Mouse (Mus musculus): ENCODE measurements around the gene Acsl6.
A peak's percentile ranks its signal among the peaks of the same experiment; 100 is the strongest.

The Acsl6 gene

GRCm38 (mm10) chr11:54307139-54307816, 3.7 kb downstream of the Acsl6 start:
- DNase-seq (ENCODE audit: low spot score): peak; percentile 60

- DNase-seq (ENCODE audit: low spot score): no peak
These were observed 7.0 kb downstream of the Acsl6 start for GRCm38 (mm10) chr11:54310588-54310987.

GRCm38 (mm10) chr11:54312021-54312420, 8.4 kb downstream of the Acsl6 start:
- DNase-seq (ENCODE audit: low spot score): peak; percentile 17

- no peak for DNase-seq (ENCODE audit: low spot score)
These were observed 9.0 kb downstream of the Acsl6 start for GRCm38 (mm10) chr11:54312603-54313002.

GRCm38 (mm10) chr11:54313391-54314360, 10.1 kb downstream of the Acsl6 start:
- DNase-seq (ENCODE audit: low spot score): no peak

- no peak for DNase-seq (ENCODE audit: low spot score)
These were observed 11.1 kb downstream of the Acsl6 start for GRCm38 (mm10) chr11:54314740-54315139.

- no peak for DNase-seq (ENCODE audit: low spot score)
These were observed 11.7 kb downstream of the Acsl6 start for GRCm38 (mm10) chr11:54315336-54315735.

GRCm38 (mm10) chr11:54317361-54317760, 13.8 kb downstream of the Acsl6 start:
- no peak for DNase-seq (ENCODE audit: low spot score)

GRCm38 (mm10) chr11:54317795-54318194, 14.2 kb downstream of the Acsl6 start:
- no peak for DNase-seq (ENCODE audit: low spot score)

GRCm38 (mm10) chr11:54321802-54322532, 18.4 kb downstream of the Acsl6 start:
- no peak for DNase-seq (ENCODE audit: low spot score)

- DNase-seq (ENCODE audit: low spot score): no peak
These were observed 28.0 kb downstream of the Acsl6 start for GRCm38 (mm10) chr11:54331463-54332183.

- no peak for DNase-seq (ENCODE audit: low spot score)
These were observed 32.6 kb downstream of the Acsl6 start for GRCm38 (mm10) chr11:54336165-54336707.

- peak; percentile 33 for DNase-seq (ENCODE audit: low spot score)
These were observed 40.1 kb downstream of the Acsl6 start for GRCm38 (mm10) chr11:54343703-54344102.

- DNase-seq (ENCODE audit: low spot score): no peak
These were observed 48.1 kb downstream of the Acsl6 start for GRCm38 (mm10) chr11:54351704-54352103.

- no peak for DNase-seq (ENCODE audit: low spot score)
These were observed 49.6 kb downstream of the Acsl6 start for GRCm38 (mm10) chr11:54353121-54353576.

GRCm38 (mm10) chr11:54354595-54355563, 51.3 kb downstream of the Acsl6 start:
- DNase-seq (ENCODE audit: low spot score): peak; percentile 13

- DNase-seq (ENCODE audit: low spot score): no peak
These were observed 52.0 kb downstream of the Acsl6 start for GRCm38 (mm10) chr11:54355564-54355955.

- no peak for DNase-seq (ENCODE audit: low spot score)
These were observed 53.1 kb downstream of the Acsl6 start for GRCm38 (mm10) chr11:54356676-54357075.

- no peak for DNase-seq (ENCODE audit: low spot score)
These were observed 69.0 kb downstream of the Acsl6 start for GRCm38 (mm10) chr11:54372553-54372952.

GRCm38 (mm10) chr11:54390386-54390785, 86.8 kb downstream of the Acsl6 start:
- no peak for DNase-seq (ENCODE audit: low spot score)
